Mouse (Mus musculus): ENCODE data around the gene Pou2f1. TPM values are rescaled to one million over a fixed set of nuclear protein-coding genes. Genes with fewer than 3 reads are reported as not detected.

The Pou2f1 gene
- total and polyA plus RNA-seq, 3 experiments: 16.0 to 57.1 (median 17.3) TPM

GRCm38 (mm10) chr1:165935466-165935818 lies 67.0 kb downstream of the Pou2f1 start:
- DNase-seq (ENCODE audit: low spot score) (no peak), ATAC-seq (ENCODE audit: extremely low read depth, insufficient number of reproducible peaks, low FRiP score, poor library complexity, severe bottlenecking) (no peak)
- Histone ChIP-seq H3K4me1 (ENCODE audit: insufficient read depth, low read depth, low read length) (peaks cover 23% of the 10 kb centered on the region), H3K36me3 (replicated peaks) (no peaks in the 10 kb centered on the region), H3K4me3 (ENCODE audit: low read depth, low read length) (no peak overlapping the region), H3K9me3 (replicated peaks) (no peaks in the 10 kb centered on the region), H3K27me3 (ENCODE audit: insufficient read depth, low read length) (no peaks in the 10 kb centered on the region)
- TF ChIP-seq CTCF (IDR thresholded peaks at IDR 0.05; ENCODE audit: low read depth, low read length) (no peak), GATA1 (IDR thresholded peaks at IDR 0.05; ENCODE audit: borderline replicate concordance, low read length) (no peak), POLR2AphosphoS5 (IDR thresholded peaks at IDR 0.05; ENCODE audit: insufficient replicate concordance, low read depth, low read length) (no peak), GATA2 (IDR thresholded peaks at IDR 0.05; ENCODE audit: borderline replicate concordance, low read depth, low read length) (no peak), TAL1 (conservative IDR thresholded peaks at IDR 0.05; ENCODE audit: low read depth, low read length) (no peak)

GRCm38 (mm10) chr1:165934648-165935465 lies 67.6 kb downstream of the Pou2f1 start:
- no peaks in the 10 kb centered on the region for H3K36me3 ChIP-seq (replicated peaks)
- no peaks in the 10 kb centered on the region for H3K9me3 ChIP-seq (replicated peaks)
- H3K4me1 ChIP-seq (ENCODE audit: insufficient read depth, low read depth, low read length): peaks cover 23% of the 10 kb centered on the region
- DNase-seq (ENCODE audit: low spot score): no peak
- peak overlapping the region; percentile 53; the same call in 1 of the 2 replicates for H3K4me3 ChIP-seq (ENCODE audit: low read depth, low read length)
- peak; percentile 58 for ATAC-seq (ENCODE audit: extremely low read depth, insufficient number of reproducible peaks, low FRiP score, poor library complexity, severe bottlenecking)
- H3K27me3 ChIP-seq (ENCODE audit: insufficient read depth, low read length): no peaks in the 10 kb centered on the region
- TF ChIP-seq TAL1 (conservative IDR thresholded peaks at IDR 0.05; ENCODE audit: low read depth, low read length) (no peak), CTCF (IDR thresholded peaks at IDR 0.05; ENCODE audit: low read depth, low read length) (no peak), POLR2AphosphoS5 (IDR thresholded peaks at IDR 0.05; ENCODE audit: insufficient replicate concordance, low read depth, low read length) (no peak), GATA1 (IDR thresholded peaks at IDR 0.05; ENCODE audit: borderline replicate concordance, low read length) (no peak), GATA2 (IDR thresholded peaks at IDR 0.05; ENCODE audit: borderline replicate concordance, low read depth, low read length) (no peak)

GRCm38 (mm10) chr1:165933915-165934647 lies 68.4 kb downstream of the Pou2f1 start:
- ATAC-seq (ENCODE audit: extremely low read depth, insufficient number of reproducible peaks, low FRiP score, poor library complexity, severe bottlenecking): no peak
- no peak for DNase-seq (ENCODE audit: low spot score)
- Histone ChIP-seq H3K9me3 (replicated peaks) (no peaks in the 10 kb centered on the region), H3K4me1 (ENCODE audit: insufficient read depth, low read depth, low read length) (peaks cover 23% of the 10 kb centered on the region), H3K4me3 (ENCODE audit: low read depth, low read length) (peak overlapping the region; percentile 53; the same call in 1 of the 2 replicates), H3K27me3 (ENCODE audit: insufficient read depth, low read length) (no peaks in the 10 kb centered on the region), H3K36me3 (replicated peaks) (no peaks in the 10 kb centered on the region)
- no peak for TF ChIP-seq CTCF (IDR thresholded peaks at IDR 0.05; ENCODE audit: low read depth, low read length)
- TF ChIP-seq GATA1 (IDR thresholded peaks at IDR 0.05; ENCODE audit: borderline replicate concordance, low read length): no peak
- TF ChIP-seq POLR2AphosphoS5 (IDR thresholded peaks at IDR 0.05; ENCODE audit: insufficient replicate concordance, low read depth, low read length): no peak
- TF ChIP-seq GATA2 (IDR thresholded peaks at IDR 0.05; ENCODE audit: borderline replicate concordance, low read depth, low read length): no peak
- no peak for TF ChIP-seq TAL1 (conservative IDR thresholded peaks at IDR 0.05; ENCODE audit: low read depth, low read length)

DNA sequence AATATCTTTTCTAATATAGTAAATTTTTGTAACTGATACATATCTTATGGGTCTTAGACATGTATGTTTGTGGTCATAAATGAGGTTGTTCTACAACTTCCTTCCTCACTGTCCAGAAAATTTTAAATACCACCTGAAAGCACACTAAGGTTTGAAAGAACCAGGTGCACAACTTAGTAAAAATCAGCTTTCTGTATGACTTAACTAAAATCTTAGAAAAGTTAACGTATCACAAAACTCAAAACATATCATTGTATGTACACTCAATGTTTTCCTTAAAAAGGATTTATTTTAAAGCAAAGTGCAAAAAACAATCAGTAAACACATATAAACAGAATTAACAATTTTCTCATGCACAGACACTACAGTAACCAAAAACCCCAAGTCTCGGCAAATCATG lies 69.6 kb downstream of the Pou2f1 start:
- Histone ChIP-seq H3K27me3 (ENCODE audit: insufficient read depth, low read length) (no peaks in the 10 kb centered on the region), H3K4me1 (ENCODE audit: insufficient read depth, low read depth, low read length) (peaks cover 23% of the 10 kb centered on the region), H3K9me3 (replicated peaks) (no peaks in the 10 kb centered on the region), H3K36me3 (replicated peaks) (no peaks in the 10 kb centered on the region), H3K4me3 (ENCODE audit: low read depth, low read length) (no peak overlapping the region)
- TF ChIP-seq CTCF (IDR thresholded peaks at IDR 0.05; ENCODE audit: low read depth, low read length) (no peak), GATA1 (IDR thresholded peaks at IDR 0.05; ENCODE audit: borderline replicate concordance, low read length) (no peak), GATA2 (IDR thresholded peaks at IDR 0.05; ENCODE audit: borderline replicate concordance, low read depth, low read length) (no peak), TAL1 (conservative IDR thresholded peaks at IDR 0.05; ENCODE audit: low read depth, low read length) (no peak), POLR2AphosphoS5 (IDR thresholded peaks at IDR 0.05; ENCODE audit: insufficient replicate concordance, low read depth, low read length) (no peak)
- no peak for ATAC-seq (ENCODE audit: extremely low read depth, insufficient number of reproducible peaks, low FRiP score, poor library complexity, severe bottlenecking)
- DNase-seq (ENCODE audit: low spot score): no peak

- H3K27me3 ChIP-seq (ENCODE audit: insufficient read depth, low read length): no peaks in the 10 kb centered on the region
- no peak for ATAC-seq (ENCODE audit: extremely low read depth, insufficient number of reproducible peaks, low FRiP score, poor library complexity, severe bottlenecking)
- no peak for TF ChIP-seq CTCF (IDR thresholded peaks at IDR 0.05; ENCODE audit: low read depth, low read length)
- no peak for TF ChIP-seq GATA2 (IDR thresholded peaks at IDR 0.05; ENCODE audit: borderline replicate concordance, low read depth, low read length)
- no peak for TF ChIP-seq GATA1 (IDR thresholded peaks at IDR 0.05; ENCODE audit: borderline replicate concordance, low read length)
- no peak for TF ChIP-seq POLR2AphosphoS5 (IDR thresholded peaks at IDR 0.05; ENCODE audit: insufficient replicate concordance, low read depth, low read length)
- DNase-seq (ENCODE audit: low spot score): no peak
- no peak overlapping the region for H3K4me3 ChIP-seq (ENCODE audit: low read depth, low read length)
- no peaks in the 10 kb centered on the region for H3K36me3 ChIP-seq (replicated peaks)
- peaks cover 15% of the 10 kb centered on the region for H3K4me1 ChIP-seq (ENCODE audit: insufficient read depth, low read depth, low read length)
- H3K9me3 ChIP-seq (replicated peaks): no peaks in the 10 kb centered on the region
Observed at GRCm38 (mm10) chr1:165930510-165930909, 72.0 kb downstream of the Pou2f1 start.
